Comparison of ENCODE assay signal across 8 mouse cellular contexts in genomic region chr4:154967173-154967572, GRCm38 (mm10). TPM values are rescaled to one million over a fixed set of nuclear protein-coding genes. Genes with fewer than 3 reads are reported as not detected.
A peak's percentile ranks its signal among the peaks of the same experiment; 100 is the strongest.
DNase-seq lines count a peak whose midpoint lies in the region; ATAC-seq and TF ChIP-seq lines count a peak whose summit lies in the region.

No protein-coding gene starts in this region.

- H3K9ac ChIP-seq in forebrain, embryonic 13.5 days: no peak overlapping the region

- DNase-seq in heart, adult 18-20 months: peak; percentile 34 to 60
- DNase-seq in heart, postnatal 25 days (ENCODE audit: low spot score): no peak
- DNase-seq in right cerebral cortex, adult 18-20 months: peak; percentile 51
- DNase-seq in right cerebral cortex, postnatal 25 days: no peak
- peak; percentile 70 for DNase-seq in cerebellum, adult 9-11 months
- DNase-seq in lung, adult 2 months: peak; percentile 29
- DNase-seq in thymus, postnatal 25 days: peak; percentile 72

- H3K4me1 ChIP-seq in lung, adult 2 months (ENCODE audit: control insufficient read depth, insufficient read depth, low read length): peaks cover 3% of the 10 kb centered on the region
- peaks cover 36% of the 10 kb centered on the region for H3K4me1 ChIP-seq in forebrain, embryonic 13.5 days

- peak; percentile 40; the same call in 1 of the 2 replicates for TF ChIP-seq CTCF in lung, adult 2 months (IDR thresholded peaks at IDR 0.05; ENCODE audit: insufficient read depth, low read length)

- TF ChIP-seq POLR2A in lung, adult 2 months (IDR thresholded peaks at IDR 0.05; ENCODE audit: borderline replicate concordance, extremely low read depth, low read depth, low read length): no peak

- no peak for ATAC-seq in forebrain, embryonic 13.5 days

- H3K36me3 ChIP-seq in forebrain, embryonic 13.5 days (ENCODE audit: poor library complexity, severe bottlenecking): peaks cover 47% of the 10 kb centered on the region

- no peaks in the 10 kb centered on the region for H3K9me3 ChIP-seq in forebrain, embryonic 13.5 days (replicated peaks)

- no peak overlapping the region for H3K4me2 ChIP-seq in forebrain, embryonic 13.5 days

- H3K27me3 ChIP-seq in forebrain, embryonic 13.5 days: no peaks in the 10 kb centered on the region

- intact Hi-C loops in heart, postnatal 25 days (cut with DNase I): no loop called here

- 73% methylated on average over 5 of the region's 5 CpGs for WGBS in lung, adult 2 months
- 41% methylated on average over 5 of the region's 5 CpGs for WGBS in forebrain, embryonic 13.5 days

- no peak overlapping the region for H3K4me3 ChIP-seq in lung, adult 2 months (replicated peaks; ENCODE audit: extremely low read depth, low read depth, low read length)
- no peak overlapping the region for H3K4me3 ChIP-seq in forebrain, embryonic 13.5 days

- no peak overlapping the region for H3K27ac ChIP-seq in forebrain, embryonic 13.5 days

RNA-seq across cellular contexts. Expression of gene Pank4, which starts 3.2 kb away (rescaled TPM):
- 10 to 100 TPM; 38.7 to 41.4 TPM for total RNA-seq in heart, adult 18-20 months (2021)
- total RNA-seq in heart, postnatal 25 days (2021): 10 to 100 TPM; 45.6 to 46.4 TPM
- polyA plus RNA-seq in lung, adult 2 months (2012; rRNA removed): 35.0 and 49.1 TPM in 2 replicates
- 41.1 and 45.0 TPM in 2 replicates for polyA plus RNA-seq in forebrain, embryonic 13.5 days (2015; fragmentation: Nextera tagmentation; extraction: Ambion mirVana)

RNA-seq across cellular contexts. Expression of gene Hes5, which starts 6.5 kb away (rescaled TPM):
- total RNA-seq in heart, adult 18-20 months (2021): under 1 TPM; 0.31 to 0.67 TPM
- under 1 TPM in 1 of 2 experiments, not detected in 1; 0.28 TPM for total RNA-seq in heart, postnatal 25 days (2021)
- polyA plus RNA-seq in lung, adult 2 months (2012; rRNA removed): 0.09 TPM in 1 of 2 replicates, not detected in the other
- polyA plus RNA-seq in forebrain, embryonic 13.5 days (2015; fragmentation: Nextera tagmentation; extraction: Ambion mirVana): 243 and 266 TPM in 2 replicates

RNA-seq across cellular contexts. Expression of gene Tnfrsf14, which starts 38.8 kb away (rescaled TPM):
- total RNA-seq in heart, adult 18-20 months (2021): 1 to 10 TPM; 5.3 to 7.1 TPM
- 1 to 10 TPM; 3.8 to 6.7 TPM for total RNA-seq in heart, postnatal 25 days (2021)
- 51.1 and 56.8 TPM in 2 replicates for polyA plus RNA-seq in lung, adult 2 months (2012; rRNA removed)
- 0.14 and 0.28 TPM in 2 replicates for polyA plus RNA-seq in forebrain, embryonic 13.5 days (2015; fragmentation: Nextera tagmentation; extraction: Ambion mirVana)

Comparison
In these comparisons a context has a peak if more than half of its experiments do, and no peak if none do; other contexts are left out.
1. DNase-seq: peak in heart, adult 18-20 months (2 of 2), right cerebral cortex, adult 18-20 months (single experiment), cerebellum, adult 9-11 months (single experiment), lung, adult 2 months (single experiment) and thymus, postnatal 25 days (single experiment); none in heart, postnatal 25 days (single experiment) and right cerebral cortex, postnatal 25 days (single experiment).